Mouse (Mus musculus): ENCODE measurements around the gene Iah1. TPM values are rescaled to one million over a fixed set of nuclear protein-coding genes. Genes with fewer than 3 reads are reported as not detected.

Gene Iah1
- polyA plus RNA-seq, 1 experiment from 2014 or later, result 37.9 TPM

DNA sequence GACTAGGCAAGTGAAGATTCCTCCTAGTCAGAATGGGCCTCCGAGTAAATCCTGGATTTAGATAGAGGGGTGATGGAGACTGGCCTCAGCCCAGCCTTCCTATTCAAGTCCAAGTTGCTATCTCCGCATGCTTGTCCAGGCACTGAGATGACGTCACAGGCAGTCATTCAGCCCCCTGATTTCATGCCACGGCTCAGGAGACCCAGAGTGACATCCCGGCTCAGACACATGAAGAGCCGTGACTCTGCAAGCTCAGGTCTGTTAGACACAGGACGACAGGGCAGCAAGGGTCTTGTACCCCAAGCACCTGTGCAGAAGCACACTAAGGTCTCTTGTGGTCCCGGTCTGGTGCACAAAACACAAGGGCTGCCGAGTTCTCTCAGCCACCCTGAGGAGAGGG lies 6.7 kb downstream of the Iah1 start:
- Histone ChIP-seq H3K27me3 (no peaks in the 10 kb centered on the region), H3K4me1 (replicated peaks) (no peaks in the 10 kb centered on the region), H3K9ac (no peak overlapping the region), H3K4me3 (no peak overlapping the region), H3K27ac (no peak overlapping the region), H3K9me3 (no peaks in the 10 kb centered on the region), H3K36me3 (peaks cover 63% of the 10 kb centered on the region), H3K4me2 (no peak overlapping the region)
- ATAC-seq (ENCODE audit: low FRiP score), result no peak
- WGBS, result 84% methylated on average over 9 of the region's 9 CpGs

DNA sequence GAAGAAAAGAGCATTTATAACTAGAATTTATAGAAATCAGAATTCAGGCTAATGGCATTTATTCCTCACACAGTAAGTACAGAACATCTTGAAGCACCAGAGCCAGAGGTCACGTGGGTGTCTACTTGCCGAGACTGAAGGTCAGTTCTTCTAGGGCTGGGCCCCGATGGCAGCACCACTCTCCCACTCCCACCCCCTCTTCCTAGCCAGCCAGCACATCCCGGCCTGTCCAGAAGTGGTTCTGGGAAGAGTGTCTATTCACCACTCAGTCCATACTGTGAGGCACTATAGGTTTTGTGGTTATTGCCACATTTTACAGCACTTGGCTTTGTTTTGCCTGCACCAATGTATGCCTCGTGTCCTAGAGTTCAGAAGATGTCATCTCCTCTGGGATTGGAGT lies 7.9 kb downstream of the Iah1 start:
- H3K27ac ChIP-seq, result no peak overlapping the region
- no peaks in the 10 kb centered on the region for H3K4me1 ChIP-seq (replicated peaks)
- H3K36me3 ChIP-seq, result peaks cover 75% of the 10 kb centered on the region
- ATAC-seq (ENCODE audit: low FRiP score), result no peak
- no peak overlapping the region for H3K4me3 ChIP-seq
- no peaks in the 10 kb centered on the region for H3K9me3 ChIP-seq
- H3K27me3 ChIP-seq, result no peaks in the 10 kb centered on the region
- no peak overlapping the region for H3K9ac ChIP-seq
- no peak overlapping the region for H3K4me2 ChIP-seq
- 86% methylated on average over 5 of the region's 5 CpGs for WGBS

DNA sequence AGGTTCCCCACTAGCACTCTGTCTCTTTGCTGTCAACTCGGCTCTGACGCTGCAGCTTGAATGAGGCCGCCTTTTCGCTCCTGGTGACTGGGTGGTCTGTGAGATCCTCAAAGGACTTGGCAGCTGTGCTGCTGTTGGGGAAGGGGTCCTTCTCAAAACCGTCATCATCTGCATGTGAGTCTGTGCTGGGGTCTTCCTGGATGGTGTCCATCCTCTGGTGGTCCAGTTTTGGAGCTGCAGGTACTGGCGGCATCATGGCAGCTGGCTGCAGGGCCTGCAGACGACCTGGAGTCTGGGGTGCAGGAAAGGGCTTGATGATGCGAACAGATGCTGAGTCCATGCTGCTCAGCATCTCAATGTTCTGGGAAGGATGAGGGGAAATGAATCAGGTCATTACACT lies 9.1 kb downstream of the Iah1 start:
- Histone ChIP-seq H3K9me3 (no peaks in the 10 kb centered on the region), H3K27me3 (no peaks in the 10 kb centered on the region), H3K4me1 (replicated peaks) (no peaks in the 10 kb centered on the region), H3K9ac (no peak overlapping the region), H3K36me3 (peaks cover 82% of the 10 kb centered on the region), H3K4me2 (no peak overlapping the region), H3K4me3 (no peak overlapping the region), H3K27ac (no peak overlapping the region)
- 93% methylated on average over 8 of the region's 8 CpGs for WGBS
- ATAC-seq (ENCODE audit: low FRiP score), result no peak

DNA sequence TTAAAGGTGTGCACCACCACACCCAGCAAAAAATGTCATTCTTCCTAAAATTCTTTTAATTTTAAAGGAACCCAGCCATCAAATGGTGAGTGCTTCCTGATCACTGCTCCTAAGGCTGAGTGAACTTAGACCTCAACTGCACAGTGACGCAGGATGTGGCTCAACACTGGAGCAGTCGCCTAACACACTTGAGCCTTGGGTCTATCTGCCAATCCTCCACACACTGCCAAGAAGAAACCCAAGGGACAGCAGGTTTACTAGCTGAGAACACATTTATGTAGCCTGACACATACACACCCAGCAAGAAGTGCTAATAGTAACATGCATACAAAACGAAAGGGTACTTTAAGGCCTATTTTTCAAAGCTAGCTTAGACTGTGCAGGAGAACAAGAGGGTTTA lies 10.1 kb downstream of the Iah1 start:
- Histone ChIP-seq H3K9me3 (no peaks in the 10 kb centered on the region), H3K4me3 (no peak overlapping the region), H3K9ac (no peak overlapping the region), H3K4me2 (no peak overlapping the region), H3K27ac (no peak overlapping the region), H3K27me3 (no peaks in the 10 kb centered on the region), H3K36me3 (peaks cover 82% of the 10 kb centered on the region), H3K4me1 (replicated peaks) (no peaks in the 10 kb centered on the region)
- 96% methylated on average over 3 of the region's 3 CpGs for WGBS
- no peak for ATAC-seq (ENCODE audit: low FRiP score)

DNA sequence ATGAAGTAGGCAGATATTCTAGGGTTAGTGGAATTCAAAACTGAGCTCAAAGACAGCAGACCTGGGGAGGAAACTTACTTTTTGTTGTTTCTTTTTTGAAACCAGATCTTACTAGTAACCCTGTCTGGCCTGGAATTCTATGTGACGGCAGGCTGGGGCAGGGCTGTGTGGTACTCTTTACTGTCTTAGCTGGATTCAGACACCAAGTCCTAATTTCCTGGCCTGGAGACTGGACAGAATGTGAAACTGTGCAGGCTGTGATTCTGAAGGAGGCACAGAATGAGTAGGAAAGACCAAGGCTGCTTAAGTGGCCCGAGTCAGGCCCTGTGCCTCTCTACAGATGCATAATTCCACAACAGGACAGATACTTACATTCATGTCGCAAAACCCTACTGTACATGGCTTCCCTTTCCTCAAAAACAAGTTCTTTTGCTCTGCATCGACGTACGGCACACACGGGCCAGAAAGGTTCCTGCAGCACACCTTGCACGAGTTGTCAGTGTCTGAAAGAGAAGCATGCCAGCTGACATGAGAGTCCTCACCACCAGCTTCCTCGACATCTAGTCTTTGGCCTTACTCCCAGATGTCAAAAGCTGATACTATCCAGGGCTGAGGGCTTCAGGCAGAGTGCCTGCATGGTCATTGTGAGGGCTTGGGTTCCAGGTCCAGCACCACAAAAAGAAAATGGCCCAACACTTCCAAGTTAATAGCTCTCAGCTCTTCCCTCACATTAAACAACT lies 13.6 kb downstream of the Iah1 start:
- ATAC-seq (ENCODE audit: low FRiP score), result no peak
- peaks cover 87% of the 10 kb centered on the region for H3K36me3 ChIP-seq
- H3K27ac ChIP-seq, result no peak overlapping the region
- H3K9ac ChIP-seq, result no peak overlapping the region
- H3K4me2 ChIP-seq, result no peak overlapping the region
- WGBS, result 96% methylated on average over 9 of the region's 9 CpGs
- no peaks in the 10 kb centered on the region for H3K9me3 ChIP-seq
- H3K4me3 ChIP-seq, result no peak overlapping the region
- H3K4me1 ChIP-seq (replicated peaks), result no peaks in the 10 kb centered on the region
- H3K27me3 ChIP-seq, result no peaks in the 10 kb centered on the region

DNA sequence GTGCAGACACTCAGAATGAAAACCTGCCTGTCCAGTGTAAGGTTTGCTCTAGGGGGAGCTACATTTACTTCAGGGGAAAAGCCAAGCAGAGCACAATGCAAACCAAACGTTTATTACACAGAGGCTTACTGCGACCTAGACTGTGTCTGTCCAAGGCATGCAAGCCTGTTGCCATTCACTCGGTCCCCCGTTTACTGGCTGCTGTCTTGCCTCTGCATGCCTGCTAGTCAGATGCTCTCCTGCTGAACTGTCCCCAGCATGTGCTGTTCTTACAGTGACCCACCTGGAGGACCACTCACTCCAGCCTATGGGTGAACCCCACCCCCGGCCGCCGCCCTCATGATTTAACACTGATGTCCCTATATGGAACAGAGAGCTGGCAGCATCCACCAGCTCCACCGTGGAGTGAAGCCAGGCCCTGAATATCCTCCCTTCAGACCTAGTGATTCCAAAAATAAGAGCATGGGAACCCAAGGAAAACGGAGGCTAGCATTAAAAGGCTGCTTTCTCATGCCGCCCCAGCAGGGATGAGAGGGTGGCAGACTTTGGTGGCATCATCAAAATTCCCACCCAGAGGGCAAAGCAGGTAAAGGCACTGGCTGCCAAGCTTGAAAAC lies 14.9 kb downstream of the Iah1 start:
- Histone ChIP-seq H3K4me2 (no peak overlapping the region), H3K27me3 (no peaks in the 10 kb centered on the region), H3K4me3 (no peak overlapping the region), H3K4me1 (replicated peaks) (no peaks in the 10 kb centered on the region), H3K27ac (no peak overlapping the region), H3K9ac (no peak overlapping the region), H3K36me3 (peaks cover 90% of the 10 kb centered on the region), H3K9me3 (no peaks in the 10 kb centered on the region)
- ATAC-seq (ENCODE audit: low FRiP score), result no peak
- 93% methylated on average over 10 of the region's 10 CpGs for WGBS

DNA sequence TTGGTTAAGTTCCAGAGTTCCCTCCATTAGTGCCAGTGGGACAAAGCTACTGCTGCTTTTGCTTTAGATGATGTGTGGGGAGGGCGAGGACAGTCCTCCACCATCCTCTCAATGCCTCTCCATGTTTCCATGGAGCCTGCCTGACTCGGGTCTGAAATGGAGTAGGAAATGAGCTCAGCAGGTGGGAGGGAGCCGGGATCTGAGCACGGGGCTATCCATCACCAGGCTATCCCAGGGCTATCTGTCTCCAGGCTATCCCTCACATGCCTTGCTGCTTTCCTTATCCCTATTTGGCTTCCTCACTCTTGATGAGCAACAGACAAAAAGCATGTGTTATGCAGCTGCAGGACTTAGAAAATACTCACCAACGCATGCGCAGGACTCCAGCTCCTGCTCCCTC lies 15.5 kb downstream of the Iah1 start:
- peaks cover 85% of the 10 kb centered on the region for H3K36me3 ChIP-seq
- 76% methylated on average over 6 of the region's 6 CpGs for WGBS
- no peaks in the 10 kb centered on the region for H3K27me3 ChIP-seq
- H3K4me2 ChIP-seq, result no peak overlapping the region
- no peaks in the 10 kb centered on the region for H3K9me3 ChIP-seq
- H3K4me3 ChIP-seq, result no peak overlapping the region
- no peak overlapping the region for H3K27ac ChIP-seq
- no peak for ATAC-seq (ENCODE audit: low FRiP score)
- H3K9ac ChIP-seq, result no peak overlapping the region
- no peaks in the 10 kb centered on the region for H3K4me1 ChIP-seq (replicated peaks)

DNA sequence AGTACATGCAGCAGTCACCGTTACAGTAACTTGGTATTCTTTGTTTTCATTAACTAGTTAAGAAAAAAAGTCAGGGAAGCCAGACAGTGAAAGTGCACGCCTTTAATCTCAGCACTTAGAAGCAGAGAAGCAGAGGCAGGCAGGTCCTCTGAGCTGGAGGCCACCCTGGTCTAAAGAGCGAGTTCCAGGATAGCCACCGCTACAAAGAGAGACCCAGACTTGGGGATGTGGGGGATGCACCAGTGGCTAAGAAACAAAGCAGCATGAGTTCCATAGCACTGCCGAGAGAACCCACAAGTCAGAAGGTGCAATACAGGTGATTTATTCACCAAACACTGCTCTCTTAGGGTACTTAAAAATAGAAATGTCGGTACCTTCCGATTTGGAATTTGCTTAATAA lies 16.8 kb downstream of the Iah1 start:
- Histone ChIP-seq H3K4me3 (no peak overlapping the region), H3K9ac (no peak overlapping the region), H3K4me1 (replicated peaks) (no peaks in the 10 kb centered on the region), H3K9me3 (no peaks in the 10 kb centered on the region), H3K27me3 (no peaks in the 10 kb centered on the region), H3K27ac (no peak overlapping the region), H3K36me3 (peaks cover 78% of the 10 kb centered on the region), H3K4me2 (no peak overlapping the region)
- 96% methylated on average over 7 of the region's 7 CpGs for WGBS
- ATAC-seq (ENCODE audit: low FRiP score), result no peak

DNA sequence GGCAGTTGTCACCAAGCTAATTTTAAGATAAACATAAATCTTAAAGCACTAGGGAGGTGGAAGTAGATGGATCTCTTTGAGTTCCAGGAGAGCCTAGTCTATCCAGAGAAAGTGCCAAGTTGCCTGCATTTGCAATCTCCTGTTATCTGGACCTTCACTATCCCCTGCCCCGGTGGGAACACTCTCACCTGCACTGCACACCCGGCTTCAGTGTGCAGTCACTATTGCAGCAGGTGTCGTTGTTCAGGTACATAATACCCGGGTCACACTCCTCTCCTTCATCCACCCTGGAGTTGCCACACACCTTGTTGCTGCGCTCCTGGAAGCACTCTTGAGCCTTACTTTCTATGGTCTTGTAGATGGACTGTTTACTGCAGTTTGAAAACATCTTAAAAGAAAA lies 17.6 kb downstream of the Iah1 start:
- Histone ChIP-seq H3K4me3 (no peak overlapping the region), H3K4me1 (replicated peaks) (no peaks in the 10 kb centered on the region), H3K36me3 (peaks cover 75% of the 10 kb centered on the region), H3K9me3 (no peaks in the 10 kb centered on the region), H3K27me3 (no peaks in the 10 kb centered on the region), H3K4me2 (no peak overlapping the region), H3K9ac (no peak overlapping the region), H3K27ac (no peak overlapping the region)
- ATAC-seq (ENCODE audit: low FRiP score), result no peak
- WGBS, result 95% methylated on average over 5 of the region's 5 CpGs

DNA sequence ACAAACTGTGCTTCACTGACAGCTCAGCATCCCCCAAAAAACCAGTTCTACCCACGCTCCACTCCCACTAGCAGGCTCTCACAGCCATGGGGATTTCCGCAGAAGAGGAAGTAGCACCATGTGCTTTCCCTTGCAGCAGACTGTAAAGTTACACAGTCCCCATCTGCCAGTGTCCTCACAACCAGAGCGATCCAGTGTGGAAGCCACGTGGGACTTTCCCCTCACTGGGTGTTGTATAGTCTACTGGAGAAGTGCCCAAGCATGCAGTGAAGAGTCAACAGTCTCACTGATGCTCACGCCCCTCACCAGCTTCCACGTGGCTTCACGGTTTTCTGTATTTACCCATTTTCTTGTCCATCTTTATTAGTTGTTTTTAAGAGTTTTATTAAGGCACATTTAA lies 19.7 kb downstream of the Iah1 start:
- Histone ChIP-seq H3K4me2 (no peak overlapping the region), H3K9me3 (no peaks in the 10 kb centered on the region), H3K27ac (no peak overlapping the region), H3K4me3 (no peak overlapping the region), H3K27me3 (no peaks in the 10 kb centered on the region), H3K9ac (no peak overlapping the region), H3K4me1 (replicated peaks) (no peaks in the 10 kb centered on the region), H3K36me3 (peaks cover 78% of the 10 kb centered on the region)
- ATAC-seq (ENCODE audit: low FRiP score), result no peak
- 92% methylated on average over 7 of the region's 7 CpGs for WGBS

DNA sequence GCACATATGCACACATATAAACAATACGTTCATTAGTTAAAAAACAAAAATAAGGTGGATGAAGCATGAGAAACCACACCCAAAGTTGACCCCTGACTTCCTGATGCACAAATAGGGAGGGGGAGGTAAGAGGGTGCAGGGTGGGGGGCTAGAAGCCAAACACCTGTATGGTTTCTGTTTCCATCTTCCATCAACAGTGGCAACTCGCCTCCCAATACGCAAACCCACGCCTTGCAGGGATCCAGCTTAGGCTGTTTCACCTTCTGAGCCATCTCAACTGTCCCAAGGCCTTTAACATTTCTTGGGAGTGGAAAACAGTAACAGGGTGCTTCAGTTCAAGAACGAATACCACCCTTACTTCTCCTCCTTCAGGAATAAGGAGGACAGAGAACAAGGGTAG lies 21.0 kb downstream of the Iah1 start:
- Histone ChIP-seq H3K4me3 (no peak overlapping the region), H3K27ac (no peak overlapping the region), H3K4me1 (replicated peaks) (no peaks in the 10 kb centered on the region), H3K9me3 (no peaks in the 10 kb centered on the region), H3K9ac (no peak overlapping the region), H3K36me3 (peaks cover 74% of the 10 kb centered on the region), H3K27me3 (no peaks in the 10 kb centered on the region), H3K4me2 (no peak overlapping the region)
- no peak for ATAC-seq (ENCODE audit: low FRiP score)
- 96% methylated on average over 5 of the region's 5 CpGs for WGBS

DNA sequence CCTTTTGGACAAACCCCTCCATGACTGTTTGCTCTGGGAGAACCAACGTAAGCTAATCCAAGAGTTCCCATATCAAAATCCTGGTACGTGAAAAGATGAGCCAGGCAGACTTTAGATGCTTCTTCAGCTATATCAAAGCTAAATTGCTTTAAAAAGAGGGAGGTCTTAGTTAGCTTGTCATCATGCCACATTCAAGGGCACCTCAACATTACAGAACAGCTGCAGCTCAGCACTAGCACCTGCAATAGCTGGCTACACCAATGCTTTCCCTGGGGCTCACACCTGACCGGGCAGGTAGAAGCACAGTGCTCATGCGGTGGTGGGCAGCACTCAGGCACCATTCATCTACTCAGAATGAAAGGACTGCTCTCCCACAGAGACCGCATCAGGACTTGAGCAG lies 24.5 kb downstream of the Iah1 start:
- Histone ChIP-seq H3K9me3 (no peaks in the 10 kb centered on the region), H3K36me3 (peaks cover 48% of the 10 kb centered on the region), H3K4me1 (replicated peaks) (no peaks in the 10 kb centered on the region), H3K4me3 (no peak overlapping the region), H3K27me3 (no peaks in the 10 kb centered on the region), H3K4me2 (no peak overlapping the region), H3K9ac (no peak overlapping the region), H3K27ac (no peak overlapping the region)
- no peak for ATAC-seq (ENCODE audit: low FRiP score)
- WGBS, result 96% methylated on average over 5 of the region's 5 CpGs

DNA sequence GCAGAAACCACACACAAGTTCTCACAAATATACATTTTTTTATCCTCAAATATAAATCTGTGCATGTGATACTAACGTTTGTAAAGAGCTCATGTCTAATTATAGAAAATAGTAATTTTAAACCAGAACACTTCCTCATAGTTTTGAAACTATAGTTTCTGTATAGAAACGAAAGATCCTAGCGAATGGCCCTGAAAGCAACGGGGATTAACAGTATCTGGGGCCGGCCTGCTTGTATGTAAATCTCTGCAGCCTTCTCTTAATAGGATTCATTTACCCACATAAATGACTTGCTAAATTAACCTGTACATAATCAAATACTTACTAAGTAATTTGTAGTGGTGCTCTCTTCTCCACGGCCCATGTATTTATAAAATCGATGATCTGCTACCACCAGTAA lies 30.8 kb downstream of the Iah1 start:
- Histone ChIP-seq H3K4me3 (no peak overlapping the region), H3K27me3 (no peaks in the 10 kb centered on the region), H3K4me2 (no peak overlapping the region), H3K9me3 (no peaks in the 10 kb centered on the region), H3K4me1 (replicated peaks) (no peaks in the 10 kb centered on the region), H3K27ac (no peak overlapping the region), H3K36me3 (peaks cover 30% of the 10 kb centered on the region), H3K9ac (no peak overlapping the region)
- 92% methylated on average over 7 of the region's 7 CpGs for WGBS
- ATAC-seq (ENCODE audit: low FRiP score), result no peak
